Mouse (Mus musculus) T-helper 2 cell (primary cell): Measurements from ENCODE around the gene Enox1.

Experiments
- in situ Hi-C: fragments of 300-600 bp; cut with MboI, MseI; formaldehyde crosslinking; loops from one replicate; pipeline ENCODE4 v1.15.1; 2025; ENCODE audit warnings: high pct_unique_total_duplicates

Gene Enox1

DNA sequence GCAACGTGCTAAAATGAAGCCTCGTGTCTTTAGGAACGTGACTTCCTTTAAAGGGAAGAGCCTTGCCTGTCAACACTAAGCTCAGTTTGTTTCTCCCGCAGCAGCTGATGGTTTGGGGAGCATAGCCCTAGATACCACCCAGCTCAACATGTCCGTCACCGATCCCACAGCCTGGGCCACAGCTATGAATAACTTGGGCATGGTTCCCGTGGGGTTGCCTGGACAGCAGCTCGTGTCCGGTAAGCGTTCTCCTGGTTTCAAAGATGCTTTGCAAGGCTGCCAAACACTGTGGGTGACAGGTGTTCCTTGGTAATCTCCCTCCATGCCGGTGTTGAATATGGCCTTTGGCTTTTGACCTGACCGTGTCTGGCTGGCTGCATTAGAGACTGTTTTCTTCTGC lies 351.5 kb downstream of the Enox1 start:
- in situ Hi-C loops: no loop called here

DNA sequence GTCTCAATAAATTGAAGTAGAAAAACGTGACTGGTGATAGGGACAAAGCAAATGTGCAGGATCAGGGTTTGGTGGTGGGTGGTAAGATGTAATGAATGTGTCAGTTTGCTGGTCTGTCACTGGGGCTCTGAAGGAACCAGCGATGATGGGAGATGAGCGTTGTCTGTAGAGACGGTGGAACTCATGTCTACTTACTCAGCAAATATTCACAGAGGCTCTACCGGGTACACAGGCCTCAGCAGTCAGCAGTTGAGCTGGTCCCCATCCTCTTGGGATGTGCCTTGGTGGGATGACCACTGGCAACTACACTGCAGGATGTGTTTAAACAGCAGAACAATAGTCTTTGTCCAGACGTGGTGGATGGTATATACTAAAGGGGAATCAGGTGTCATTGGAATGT lies 352.5 kb downstream of the Enox1 start:
- in situ Hi-C loops: no loop called here

DNA sequence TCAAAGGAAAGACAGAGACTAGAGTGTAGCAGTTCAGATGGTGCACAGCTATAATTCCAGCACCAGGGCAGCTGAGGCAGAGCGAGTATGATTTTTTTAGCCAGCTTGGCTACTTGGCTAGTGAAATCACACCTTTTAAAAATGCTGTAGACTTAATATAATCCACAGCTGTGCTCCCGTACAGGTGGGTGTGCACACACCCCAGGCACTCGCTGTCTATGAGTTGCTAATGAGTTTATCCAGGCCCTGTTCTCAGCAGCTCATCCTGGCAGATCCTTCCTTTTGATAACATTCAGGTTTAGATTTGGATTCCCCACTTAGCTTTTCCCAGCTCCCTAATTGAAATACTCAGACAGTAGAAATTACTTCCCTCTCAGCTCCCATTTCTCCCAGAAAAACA lies 353.4 kb downstream of the Enox1 start:
- in situ Hi-C loops: no loop called here

DNA sequence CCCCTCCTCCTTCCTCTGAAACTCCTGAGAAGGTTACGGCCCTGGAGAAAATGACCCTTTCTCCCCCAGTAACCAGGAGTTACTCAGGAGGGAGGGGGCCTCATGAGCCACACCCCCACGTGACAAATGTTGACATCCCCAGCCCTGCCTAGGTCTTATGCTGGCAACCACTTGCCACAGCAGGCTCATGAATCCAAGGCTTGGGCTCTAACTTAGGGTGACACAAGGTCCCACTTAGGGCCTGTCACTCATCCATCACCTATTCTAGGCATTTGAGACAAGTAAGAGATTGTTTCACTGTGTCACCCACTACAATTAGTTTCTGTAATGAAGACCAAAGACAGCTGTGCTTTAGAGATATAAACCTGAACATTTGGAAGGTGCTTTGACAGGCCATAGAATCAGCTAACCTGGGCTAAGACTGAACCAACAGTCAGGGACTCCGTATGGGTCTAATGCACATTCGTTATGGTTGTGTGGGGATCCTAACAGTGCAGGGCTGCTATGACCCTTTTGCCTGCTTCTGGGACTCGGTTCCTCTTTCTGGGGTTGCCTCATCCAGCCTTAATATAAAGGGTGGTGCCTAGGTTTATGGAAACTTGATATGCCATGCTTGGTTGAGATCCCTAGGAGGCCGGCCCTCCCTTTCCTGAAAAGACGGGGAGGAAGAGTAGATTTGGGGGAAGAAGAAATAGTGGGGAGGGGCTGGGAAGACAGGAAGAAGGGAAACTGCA lies 354.7 kb downstream of the Enox1 start:
- in situ Hi-C loops: no loop called here

DNA sequence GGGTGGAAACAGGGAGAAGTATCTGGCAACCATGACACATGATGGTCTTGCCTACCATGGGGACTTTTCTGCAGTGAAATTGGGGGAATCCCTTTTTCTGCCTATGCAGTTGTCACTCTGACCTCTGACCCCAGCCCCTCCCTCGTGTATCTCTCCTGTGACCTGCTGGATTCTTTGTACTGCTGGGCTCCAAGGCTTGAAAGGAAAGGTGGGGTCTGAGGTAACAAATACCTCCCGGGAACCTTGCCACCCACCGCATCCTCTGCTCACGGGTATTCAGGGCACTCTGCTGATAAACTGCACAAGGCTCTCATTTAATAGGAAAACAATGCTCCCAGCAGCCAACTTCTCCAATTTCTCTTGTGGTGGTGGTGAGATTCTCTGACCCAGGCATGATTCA lies 361.5 kb downstream of the Enox1 start:
- in situ Hi-C loops: no loop called here

DNA sequence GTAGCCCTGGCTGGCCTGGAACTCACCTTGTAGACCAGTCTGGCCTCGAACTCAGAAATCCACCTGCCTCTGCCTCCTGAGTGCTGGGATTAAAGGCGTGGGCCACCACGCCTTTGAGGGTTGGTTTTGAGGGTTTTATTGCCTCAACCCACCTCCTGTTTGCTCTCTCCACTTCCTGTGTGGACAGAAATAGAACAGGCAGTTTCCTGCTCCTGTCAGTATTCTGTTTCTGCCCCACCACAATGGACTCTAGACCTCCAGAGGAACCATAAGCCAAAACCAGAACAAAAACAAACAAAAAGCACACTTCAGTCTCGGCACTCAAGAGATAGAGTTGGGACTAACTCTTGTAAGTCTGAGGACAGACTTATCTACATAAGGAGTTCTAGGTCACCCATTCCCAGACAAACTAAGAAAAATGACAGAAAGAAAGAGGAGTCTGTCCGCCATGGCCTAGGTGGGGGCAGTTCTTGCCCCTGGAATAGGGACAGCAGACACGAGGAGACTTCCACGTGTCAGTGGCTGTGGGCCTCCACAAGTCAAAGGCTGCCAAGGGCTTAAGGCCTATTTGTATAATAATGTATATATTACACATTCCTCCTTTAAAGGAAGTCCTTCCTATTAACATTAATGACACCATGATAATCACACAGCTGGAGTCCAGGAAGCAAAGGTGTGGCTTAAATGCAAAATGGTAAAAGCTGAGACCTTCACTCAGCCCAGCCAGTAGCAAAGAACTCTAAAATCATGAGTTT lies 362.6 kb downstream of the Enox1 start:
- in situ Hi-C loops: no loop called here

DNA sequence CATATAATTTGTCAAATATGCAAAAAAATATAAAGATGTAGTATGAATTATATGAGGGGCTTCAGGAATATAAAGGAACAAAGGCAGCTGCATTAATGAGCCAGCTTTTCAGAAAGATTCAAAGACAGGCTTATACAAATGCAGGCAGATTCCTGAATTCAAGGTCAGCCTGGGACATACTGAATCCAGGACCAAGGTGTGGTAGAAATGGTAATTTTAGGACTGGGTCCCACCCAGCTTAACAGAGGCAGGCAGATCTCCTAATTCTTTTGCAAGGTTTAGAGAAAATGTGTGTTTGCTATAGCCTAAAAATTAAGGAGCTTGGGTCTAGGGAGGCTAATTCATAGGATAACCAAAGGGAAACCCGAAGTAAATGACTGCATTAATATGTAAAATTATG lies 363.1 kb downstream of the Enox1 start:
- in situ Hi-C loops: no loop called here

GRCm38 (mm10) chr14:77524303-77524702 lies 367.7 kb downstream of the Enox1 start:
- in situ Hi-C loops: no loop called here

GRCm38 (mm10) chr14:77526262-77526661 lies 369.7 kb downstream of the Enox1 start:
- in situ Hi-C loops: no loop called here

DNA sequence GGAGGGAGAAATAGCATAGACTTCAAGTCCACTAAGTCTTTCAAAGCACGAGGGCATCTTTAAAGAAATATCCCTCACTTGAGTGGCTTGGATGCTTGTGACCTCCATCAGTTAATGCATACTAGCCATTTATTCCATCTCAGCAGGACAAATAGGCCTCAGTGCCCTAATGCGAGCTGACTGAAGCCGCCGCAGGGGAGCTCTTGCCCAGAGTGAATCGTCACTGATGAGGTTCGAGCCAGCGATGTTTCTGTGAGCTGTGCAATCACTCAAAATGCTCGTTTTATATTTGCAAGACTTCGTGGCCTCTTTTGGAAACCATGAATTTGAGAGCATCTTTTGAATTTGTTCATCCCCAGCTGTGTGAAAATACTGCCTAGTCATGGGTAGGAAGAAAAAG lies 372.6 kb downstream of the Enox1 start:
- in situ Hi-C loops: no loop called here

- in situ Hi-C loops: no loop called here
These were observed 373.1 kb downstream of the Enox1 start for GRCm38 (mm10) chr14:77529621-77530020.

GRCm38 (mm10) chr14:77533638-77534037 lies 377.1 kb downstream of the Enox1 start:
- in situ Hi-C loops: no loop called here

DNA sequence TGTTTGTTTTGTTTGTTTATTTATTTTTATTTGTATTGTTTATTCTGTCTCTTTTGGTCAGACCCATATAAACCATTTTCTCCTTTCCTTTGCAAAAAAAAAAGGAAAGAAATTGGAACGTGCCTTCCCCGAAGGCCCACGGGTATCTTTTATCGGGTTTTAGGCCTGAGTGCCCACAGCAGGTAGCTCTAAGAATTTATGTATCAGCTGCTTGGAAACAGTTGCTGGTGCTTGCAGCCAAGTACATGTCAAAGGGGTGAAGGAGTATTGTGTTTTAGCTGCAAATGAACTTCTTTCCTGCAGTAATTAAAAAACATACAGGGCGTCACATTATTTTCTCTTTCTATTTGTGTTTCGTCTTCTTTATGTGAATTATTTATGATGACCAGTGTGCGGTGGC lies 377.6 kb downstream of the Enox1 start:
- in situ Hi-C loops: no loop called here

DNA sequence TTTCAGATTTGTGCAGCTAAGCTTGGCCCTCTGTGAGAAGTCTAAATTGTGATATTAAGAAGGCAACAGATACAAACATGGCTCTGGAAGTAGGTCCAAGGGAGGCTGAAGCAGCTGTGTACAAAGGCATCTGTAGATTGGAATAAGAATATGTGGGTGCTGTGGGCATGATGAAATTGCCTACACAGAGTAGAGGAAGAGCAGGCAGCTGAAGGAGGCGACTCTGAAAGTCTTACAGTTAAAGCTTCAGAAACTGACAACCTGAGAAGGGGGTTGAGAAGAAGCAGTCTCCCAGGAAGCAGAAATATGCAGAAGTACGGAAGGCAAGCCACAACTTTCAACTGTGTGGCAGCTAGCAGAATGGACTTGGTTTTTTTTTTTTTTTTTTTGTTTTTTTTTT lies 380.0 kb downstream of the Enox1 start:
- in situ Hi-C loops: loop anchor here (5.0 kb wide), 1 partner anchor 54 kb away; no protein-coding TSS in a partner anchor

GRCm38 (mm10) chr14:77539563-77539962 lies 383.0 kb downstream of the Enox1 start:
- in situ Hi-C loops: loop anchor here (5.0 kb wide), 1 partner anchor 57 kb away; no protein-coding TSS in a partner anchor

DNA sequence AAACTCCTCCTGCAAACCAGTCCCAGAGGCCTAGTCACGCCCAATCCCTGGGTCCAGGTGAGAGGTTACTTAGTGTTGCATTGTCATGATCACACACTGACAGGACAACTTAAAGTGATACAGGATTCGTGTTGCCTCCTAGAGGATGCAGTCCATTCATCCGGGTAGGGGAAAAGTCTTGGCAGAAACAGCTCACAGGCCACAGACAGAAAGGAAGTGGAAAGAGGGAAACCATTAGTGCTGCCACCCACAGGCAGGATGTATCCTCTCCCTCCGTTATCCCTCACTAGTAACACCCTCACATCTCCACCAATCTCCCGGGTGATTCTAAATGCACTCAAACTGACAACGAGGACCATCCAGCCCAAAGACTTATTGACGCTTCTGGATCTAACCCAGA lies 385.4 kb downstream of the Enox1 start:
- in situ Hi-C loops: loop anchor here (10.0 kb wide), 1 partner anchor 1307 kb away; no protein-coding TSS in a partner anchor

GRCm38 (mm10) chr14:77546531-77547274 lies 390.1 kb downstream of the Enox1 start:
- in situ Hi-C loops: loop anchor here (10.0 kb wide), 1 partner anchor 1312 kb away; no protein-coding TSS in a partner anchor

DNA sequence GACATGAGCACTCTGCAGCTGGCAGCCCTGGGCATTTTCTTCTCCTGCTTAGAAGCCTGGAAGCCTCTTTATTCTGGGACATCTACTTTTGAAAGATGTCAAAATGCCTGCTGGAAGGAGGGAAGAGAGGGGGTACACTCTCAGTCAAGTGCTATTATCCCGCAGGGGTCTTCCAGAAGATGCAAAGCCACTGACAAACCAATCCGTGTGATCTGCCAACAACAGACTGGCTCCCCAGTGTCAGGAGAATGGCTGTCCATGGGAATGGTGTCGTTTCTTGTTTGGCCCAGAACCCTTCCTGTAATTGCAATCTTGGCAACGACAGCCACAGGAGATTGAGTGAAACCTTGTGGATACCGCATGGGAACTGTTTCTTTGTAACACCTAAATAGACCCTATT lies 390.8 kb downstream of the Enox1 start:
- in situ Hi-C loops: loop anchor here (10.0 kb wide), 1 partner anchor 1313 kb away; no protein-coding TSS in a partner anchor

DNA sequence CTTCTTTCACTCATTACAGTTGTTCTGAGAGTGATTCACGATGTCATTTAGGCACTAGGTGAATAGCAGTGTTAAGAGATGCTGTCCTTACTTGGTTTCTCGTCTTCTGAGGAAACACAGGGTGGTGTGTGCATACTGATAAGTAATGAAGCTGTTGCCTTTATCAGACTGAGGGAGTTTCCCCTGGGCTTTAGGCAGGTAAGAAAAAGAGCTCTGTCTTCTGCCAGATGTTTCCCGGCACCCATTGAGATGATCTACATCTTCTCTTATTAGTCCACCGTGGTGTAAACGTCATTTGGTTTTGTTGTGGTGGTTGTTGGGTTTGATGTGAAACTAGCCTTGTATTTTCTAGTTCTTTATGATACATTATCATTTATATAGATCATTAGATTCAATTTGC lies 392.4 kb downstream of the Enox1 start:
- in situ Hi-C loops: loop anchor here (10.0 kb wide), 1 partner anchor 1314 kb away; no protein-coding TSS in a partner anchor

DNA sequence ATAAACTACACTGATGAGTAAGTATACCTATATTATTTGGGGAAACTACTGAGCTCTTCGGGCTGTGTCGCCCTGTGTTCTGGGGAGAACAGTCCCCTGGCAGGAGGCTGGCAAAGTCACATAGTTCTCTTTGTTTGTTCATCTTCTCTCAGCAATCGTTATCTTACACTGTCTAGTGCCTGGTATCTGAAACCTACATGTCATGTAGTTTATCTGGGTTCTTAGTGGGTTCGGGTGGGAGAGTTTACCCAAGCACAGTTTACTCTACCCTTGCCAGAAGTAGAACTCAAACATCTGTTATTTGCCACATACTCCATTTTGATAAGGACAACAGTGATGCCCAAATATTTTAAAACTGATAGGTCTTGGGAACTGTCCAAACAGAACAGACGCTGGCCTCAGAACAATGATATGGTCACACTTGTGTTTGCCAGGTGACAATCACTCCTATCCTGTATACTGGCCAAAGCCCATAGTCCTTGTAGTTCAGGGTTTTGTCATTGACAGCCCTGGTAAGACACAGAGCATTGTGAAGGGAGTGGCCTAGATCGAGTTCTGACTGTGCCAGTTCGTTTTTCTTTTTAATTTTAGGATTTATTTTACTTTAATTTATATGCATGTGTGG lies 401.0 kb downstream of the Enox1 start:
- in situ Hi-C loops: no loop called here

DNA sequence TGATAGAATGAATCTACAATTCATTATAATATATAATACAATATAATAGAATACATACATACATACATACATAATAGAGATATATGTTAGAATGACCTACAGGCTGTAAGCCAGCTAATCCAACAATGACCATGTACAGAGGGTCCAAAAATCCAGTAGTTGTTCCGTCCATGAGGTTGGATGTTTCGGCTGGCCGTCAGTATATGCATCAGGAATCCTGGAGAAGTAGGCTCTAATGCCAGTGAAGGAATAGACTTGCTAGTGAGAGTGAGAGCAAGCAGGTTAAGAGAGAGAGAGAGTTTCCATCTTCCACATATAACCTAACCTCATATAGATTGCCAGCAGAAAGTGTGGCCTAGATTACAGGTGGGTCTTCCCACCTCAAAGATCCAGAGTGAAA lies 402.3 kb downstream of the Enox1 start:
- in situ Hi-C loops: no loop called here

- in situ Hi-C loops: no loop called here
These were observed 403.2 kb downstream of the Enox1 start for GRCm38 (mm10) chr14:77559792-77560191.
